Mouse (Mus musculus): ENCODE measurements at regions not wholly inside any gene's neighbourhood (a gene's known extent, or its start where the extent isn't known, plus 50 kb on each side); places are given as distances from the start of the nearest gene placed in this dataset.

- ATAC-seq (ENCODE audit: extremely low read depth, insufficient number of reproducible peaks, low FRiP score, poor library complexity, severe bottlenecking): no peak
Observed at GRCm38 (mm10) chr16:31508981-31509380, 86.9 kb downstream of the Bdh1 start.

DNA sequence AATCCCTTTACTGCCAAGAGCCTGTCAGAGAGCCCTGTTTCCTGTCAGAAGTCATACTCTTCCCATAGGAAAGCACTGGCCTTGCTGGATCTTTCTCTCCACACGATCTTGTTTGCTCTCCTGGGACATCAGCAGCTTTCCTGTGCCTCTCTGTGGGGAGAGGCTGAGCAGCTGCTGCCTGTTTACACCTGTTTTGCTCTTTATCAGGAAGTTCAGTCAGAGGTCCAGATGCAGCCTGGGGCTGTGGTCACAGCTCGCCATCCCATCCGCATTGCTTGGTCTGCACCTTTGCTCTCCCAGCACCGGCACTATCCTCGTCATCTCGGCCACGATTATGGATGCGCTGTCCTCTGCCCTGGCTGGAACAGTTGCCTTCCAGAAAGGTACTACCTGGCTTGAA is 88.0 kb downstream of the Bdh1 start:
- Histone ChIP-seq H3K9me3 (replicated peaks) (no peaks in the 10 kb centered on the region), H3K4me1 (ENCODE audit: insufficient read depth, low read depth, low read length) (peaks cover 3% of the 10 kb centered on the region; the same call in 1 of the 2 replicates), H3K36me3 (replicated peaks) (no peaks in the 10 kb centered on the region), H3K27me3 (ENCODE audit: insufficient read depth, low read length) (peaks cover 36% of the 10 kb centered on the region), H3K4me3 (ENCODE audit: low read depth, low read length) (no peak overlapping the region)
- no peak for DNase-seq (ENCODE audit: low spot score)
- TF ChIP-seq TAL1 (conservative IDR thresholded peaks at IDR 0.05; ENCODE audit: low read depth, low read length) (no peak), GATA2 (IDR thresholded peaks at IDR 0.05; ENCODE audit: borderline replicate concordance, low read depth, low read length) (no peak), POLR2AphosphoS5 (IDR thresholded peaks at IDR 0.05; ENCODE audit: insufficient replicate concordance, low read depth, low read length) (no peak), CTCF (IDR thresholded peaks at IDR 0.05; ENCODE audit: low read depth, low read length) (no peak), GATA1 (IDR thresholded peaks at IDR 0.05; ENCODE audit: borderline replicate concordance, low read length) (no peak)
- no peak for ATAC-seq (ENCODE audit: extremely low read depth, insufficient number of reproducible peaks, low FRiP score, poor library complexity, severe bottlenecking)

More at GRCm38 (mm10) chr16:31508981-31509380, 86.9 kb downstream of the Bdh1 start:
- TF ChIP-seq GATA2 (IDR thresholded peaks at IDR 0.05; ENCODE audit: borderline replicate concordance, low read depth, low read length): no peak
- TF ChIP-seq POLR2AphosphoS5 (IDR thresholded peaks at IDR 0.05; ENCODE audit: insufficient replicate concordance, low read depth, low read length): no peak
- no peak for TF ChIP-seq CTCF (IDR thresholded peaks at IDR 0.05; ENCODE audit: low read depth, low read length)
- no peak for TF ChIP-seq GATA1 (IDR thresholded peaks at IDR 0.05; ENCODE audit: borderline replicate concordance, low read length)
- no peak for TF ChIP-seq TAL1 (conservative IDR thresholded peaks at IDR 0.05; ENCODE audit: low read depth, low read length)
- Histone ChIP-seq H3K9me3 (replicated peaks) (no peaks in the 10 kb centered on the region), H3K36me3 (replicated peaks) (no peaks in the 10 kb centered on the region), H3K27me3 (ENCODE audit: insufficient read depth, low read length) (peaks cover 35% of the 10 kb centered on the region), H3K4me3 (ENCODE audit: low read depth, low read length) (no peak overlapping the region), H3K4me1 (ENCODE audit: insufficient read depth, low read depth, low read length) (peaks cover 3% of the 10 kb centered on the region; the same call in 1 of the 2 replicates)
- DNase-seq (ENCODE audit: low spot score): no peak

DNA sequence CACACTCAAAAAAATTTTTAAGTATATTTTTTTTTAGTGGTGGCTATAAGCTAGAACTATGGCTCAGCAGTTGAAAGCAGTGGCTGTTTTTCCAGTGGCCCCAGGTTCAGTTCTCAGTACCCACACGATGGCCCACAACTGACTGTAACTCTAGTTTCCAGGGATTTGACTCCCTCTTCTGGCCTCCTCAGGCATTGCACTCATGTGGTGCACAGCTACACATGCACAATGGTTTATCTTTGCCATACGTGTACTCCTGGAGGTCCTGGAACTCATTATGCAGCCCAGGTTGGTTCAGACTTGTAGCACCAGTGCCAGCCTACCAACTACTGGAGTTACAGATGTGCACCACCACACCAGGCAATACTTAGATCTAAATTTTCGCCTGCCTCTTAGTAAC is 96.7 kb downstream of the Bdh1 start:
- DNase-seq (ENCODE audit: low spot score) (no peak), ATAC-seq (ENCODE audit: extremely low read depth, insufficient number of reproducible peaks, low FRiP score, poor library complexity, severe bottlenecking) (no peak)
- H3K4me1 ChIP-seq (ENCODE audit: insufficient read depth, low read depth, low read length): no peaks in the 10 kb centered on the region
- peaks cover 53% of the 10 kb centered on the region for H3K27me3 ChIP-seq (ENCODE audit: insufficient read depth, low read length)
- no peaks in the 10 kb centered on the region for H3K36me3 ChIP-seq (replicated peaks)
- H3K4me3 ChIP-seq (ENCODE audit: low read depth, low read length): no peak overlapping the region
- H3K9me3 ChIP-seq (replicated peaks): peaks cover 3% of the 10 kb centered on the region
- no peak for TF ChIP-seq GATA2 (IDR thresholded peaks at IDR 0.05; ENCODE audit: borderline replicate concordance, low read depth, low read length)
- TF ChIP-seq CTCF (IDR thresholded peaks at IDR 0.05; ENCODE audit: low read depth, low read length): no peak
- no peak for TF ChIP-seq GATA1 (IDR thresholded peaks at IDR 0.05; ENCODE audit: borderline replicate concordance, low read length)
- TF ChIP-seq POLR2AphosphoS5 (IDR thresholded peaks at IDR 0.05; ENCODE audit: insufficient replicate concordance, low read depth, low read length): no peak
- TF ChIP-seq TAL1 (conservative IDR thresholded peaks at IDR 0.05; ENCODE audit: low read depth, low read length): no peak

DNA sequence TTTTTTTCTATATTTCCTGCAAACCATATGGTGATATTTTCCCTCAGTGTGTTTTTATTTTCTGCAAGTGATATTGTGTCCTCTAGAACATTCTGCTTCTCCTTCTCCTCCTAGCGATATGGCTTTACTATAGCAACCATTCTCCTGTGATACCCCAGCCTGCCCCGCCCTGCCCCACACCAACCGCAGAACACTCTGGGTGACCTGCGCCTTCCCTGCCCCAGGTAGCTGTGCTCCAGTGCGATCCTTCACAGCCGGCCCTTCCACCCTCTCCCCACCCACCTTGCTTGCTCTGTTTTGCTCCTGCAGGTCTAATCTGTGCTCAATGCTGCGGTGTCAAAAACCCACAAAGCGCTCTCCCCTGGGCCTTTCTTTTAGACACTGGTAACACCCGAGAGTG is 98.0 kb downstream of the Bdh1 start:
- Histone ChIP-seq H3K9me3 (replicated peaks) (peaks cover 3% of the 10 kb centered on the region), H3K4me3 (ENCODE audit: low read depth, low read length) (no peak overlapping the region), H3K36me3 (replicated peaks) (no peaks in the 10 kb centered on the region), H3K4me1 (ENCODE audit: insufficient read depth, low read depth, low read length) (no peaks in the 10 kb centered on the region), H3K27me3 (ENCODE audit: insufficient read depth, low read length) (peaks cover 52% of the 10 kb centered on the region)
- ATAC-seq (ENCODE audit: extremely low read depth, insufficient number of reproducible peaks, low FRiP score, poor library complexity, severe bottlenecking): no peak
- DNase-seq (ENCODE audit: low spot score): no peak
- TF ChIP-seq GATA1 (IDR thresholded peaks at IDR 0.05; ENCODE audit: borderline replicate concordance, low read length): no peak
- TF ChIP-seq TAL1 (conservative IDR thresholded peaks at IDR 0.05; ENCODE audit: low read depth, low read length): no peak
- TF ChIP-seq GATA2 (IDR thresholded peaks at IDR 0.05; ENCODE audit: borderline replicate concordance, low read depth, low read length): no peak
- TF ChIP-seq CTCF (IDR thresholded peaks at IDR 0.05; ENCODE audit: low read depth, low read length): no peak
- TF ChIP-seq POLR2AphosphoS5 (IDR thresholded peaks at IDR 0.05; ENCODE audit: insufficient replicate concordance, low read depth, low read length): no peak

GRCm38 (mm10) chr16:31521786-31522185 is 99.7 kb downstream of the Bdh1 start:
- H3K4me3 ChIP-seq (ENCODE audit: low read depth, low read length): no peak overlapping the region
- no peak for TF ChIP-seq TAL1 (conservative IDR thresholded peaks at IDR 0.05; ENCODE audit: low read depth, low read length)
- TF ChIP-seq GATA2 (IDR thresholded peaks at IDR 0.05; ENCODE audit: borderline replicate concordance, low read depth, low read length): no peak
- TF ChIP-seq POLR2AphosphoS5 (IDR thresholded peaks at IDR 0.05; ENCODE audit: insufficient replicate concordance, low read depth, low read length): no peak
- no peak for TF ChIP-seq GATA1 (IDR thresholded peaks at IDR 0.05; ENCODE audit: borderline replicate concordance, low read length)
- TF ChIP-seq CTCF (IDR thresholded peaks at IDR 0.05; ENCODE audit: low read depth, low read length): no peak
- no peak for ATAC-seq (ENCODE audit: extremely low read depth, insufficient number of reproducible peaks, low FRiP score, poor library complexity, severe bottlenecking)
- H3K27me3 ChIP-seq (ENCODE audit: insufficient read depth, low read length): peaks cover 59% of the 10 kb centered on the region
- no peak for DNase-seq (ENCODE audit: low spot score)
- H3K36me3 ChIP-seq (replicated peaks): no peaks in the 10 kb centered on the region
- peaks cover 3% of the 10 kb centered on the region for H3K9me3 ChIP-seq (replicated peaks)
- no peaks in the 10 kb centered on the region for H3K4me1 ChIP-seq (ENCODE audit: insufficient read depth, low read depth, low read length)

GRCm38 (mm10) chr16:31526711-31527344 is 104.7 kb downstream of the Bdh1 start:
- Histone ChIP-seq H3K4me3 (ENCODE audit: low read depth, low read length) (no peak overlapping the region), H3K36me3 (replicated peaks) (no peaks in the 10 kb centered on the region), H3K4me1 (ENCODE audit: insufficient read depth, low read depth, low read length) (peaks cover 8% of the 10 kb centered on the region), H3K9me3 (replicated peaks) (no peaks in the 10 kb centered on the region), H3K27me3 (ENCODE audit: insufficient read depth, low read length) (peaks cover 72% of the 10 kb centered on the region)
- no peak for DNase-seq (ENCODE audit: low spot score)
- TF ChIP-seq TAL1 (conservative IDR thresholded peaks at IDR 0.05; ENCODE audit: low read depth, low read length): no peak
- no peak for TF ChIP-seq GATA2 (IDR thresholded peaks at IDR 0.05; ENCODE audit: borderline replicate concordance, low read depth, low read length)
- no peak for TF ChIP-seq GATA1 (IDR thresholded peaks at IDR 0.05; ENCODE audit: borderline replicate concordance, low read length)
- TF ChIP-seq POLR2AphosphoS5 (IDR thresholded peaks at IDR 0.05; ENCODE audit: insufficient replicate concordance, low read depth, low read length): no peak
- no peak for TF ChIP-seq CTCF (IDR thresholded peaks at IDR 0.05; ENCODE audit: low read depth, low read length)
- ATAC-seq (ENCODE audit: extremely low read depth, insufficient number of reproducible peaks, low FRiP score, poor library complexity, severe bottlenecking): no peak

Measured in G1E (cell line).